Mouse (Mus musculus): ENCODE results near the gene Tbc1d13. TPM values are rescaled to one million over a fixed set of nuclear protein-coding genes. Genes with fewer than 3 reads are reported as not detected.
"Not testable (repeated sequence)": the region's sequence is repeated elsewhere in the genome, so short reads cannot be mapped to it uniquely, and the experiment has no call there.

The Tbc1d13 gene
- polyA plus RNA-seq, 1 experiment from 2014 or later: 7.8 TPM

DNA sequence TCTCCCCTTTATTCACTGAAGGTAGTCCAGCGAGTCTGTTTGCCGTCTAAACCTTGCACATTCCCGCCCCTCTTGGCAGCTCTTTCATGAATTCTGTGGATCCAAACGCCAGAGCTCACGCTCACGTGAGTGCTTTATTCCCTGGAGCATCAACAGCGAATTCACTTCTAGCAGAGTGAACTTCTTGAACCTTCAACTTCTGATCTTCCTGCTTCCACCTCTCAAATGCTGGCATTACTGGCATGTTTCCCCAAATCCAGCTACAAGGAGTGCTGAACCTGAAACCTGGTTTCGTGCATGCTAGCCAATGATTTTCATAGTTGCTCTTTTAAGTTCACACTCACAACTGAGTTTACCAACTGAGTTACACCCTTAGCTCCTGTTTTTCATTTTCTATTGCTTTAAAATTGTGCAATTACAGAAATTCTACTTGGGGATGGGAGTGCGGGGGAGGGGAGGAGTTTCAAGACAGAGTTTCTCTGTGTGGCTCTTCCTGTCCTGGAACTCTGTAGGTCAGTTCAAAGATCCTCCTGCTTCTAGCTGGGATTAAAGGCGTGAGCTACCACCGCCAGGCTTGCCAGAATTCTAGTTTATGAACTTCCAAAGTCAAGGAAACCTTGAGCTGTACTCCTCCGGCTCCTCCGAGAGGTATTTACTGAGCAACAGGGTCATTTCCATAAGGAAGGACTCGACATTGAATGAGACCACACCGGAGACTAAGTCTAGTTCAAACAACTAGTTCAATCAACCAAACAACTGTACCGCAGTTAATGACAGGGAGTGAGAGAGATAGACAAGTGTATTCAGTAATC is 539 bp upstream of the Tbc1d13 start:
- peak overlapping the region; percentile 85 for H3K27ac ChIP-seq
- H3K4me2 ChIP-seq (replicated peaks): peak overlapping the region; percentile 80
- H3K4me1 ChIP-seq (replicated peaks): peaks cover 25% of the 10 kb centered on the region
- no peaks in the 10 kb centered on the region for H3K27me3 ChIP-seq (replicated peaks)
- peak; percentile 72 for ATAC-seq
- no peaks in the 10 kb centered on the region for H3K9me3 ChIP-seq
- peak overlapping the region; percentile 84 for H3K4me3 ChIP-seq (replicated peaks)
- H3K36me3 ChIP-seq: peaks cover 9% of the 10 kb centered on the region
- peak overlapping the region; percentile 84 for H3K9ac ChIP-seq
- WGBS: 11% methylated on average over 16 of the region's 16 CpGs

GRCm38 (mm10) chr2:30134378-30134711 is 799 bp downstream of the Tbc1d13 start:
- Histone ChIP-seq H3K4me2 (replicated peaks) (peak overlapping the region; percentile 80), H3K4me1 (replicated peaks) (peaks cover 25% of the 10 kb centered on the region), H3K9me3 (no peaks in the 10 kb centered on the region), H3K36me3 (peaks cover 12% of the 10 kb centered on the region), H3K27ac (peak overlapping the region; percentile 85), H3K4me3 (replicated peaks) (peak overlapping the region; percentile 84), H3K9ac (peak overlapping the region; percentile 84), H3K27me3 (replicated peaks) (no peaks in the 10 kb centered on the region)
- peak; percentile 1; the same call in 1 of the 2 replicates for ATAC-seq
- WGBS: 17% methylated on average over 6 of the region's 6 CpGs

GRCm38 (mm10) chr2:30134928-30135620 is 1.5 kb downstream of the Tbc1d13 start:
- 52% methylated on average over 10 of the region's 10 CpGs for WGBS
- H3K9ac ChIP-seq: peak overlapping the region; percentile 84; the same call in 1 of the 2 replicates
- H3K27ac ChIP-seq: peak overlapping the region; percentile 85
- no peaks in the 10 kb centered on the region for H3K9me3 ChIP-seq
- no peak for ATAC-seq
- H3K36me3 ChIP-seq: peaks cover 12% of the 10 kb centered on the region
- no peaks in the 10 kb centered on the region for H3K27me3 ChIP-seq (replicated peaks)
- peak overlapping the region; percentile 80 for H3K4me2 ChIP-seq (replicated peaks)
- H3K4me3 ChIP-seq (replicated peaks): peak overlapping the region; percentile 84
- peaks cover 25% of the 10 kb centered on the region for H3K4me1 ChIP-seq (replicated peaks)

GRCm38 (mm10) chr2:30136458-30136857 is 2.9 kb downstream of the Tbc1d13 start:
- Histone ChIP-seq H3K4me2 (replicated peaks) (0 out of 2 replicates have a peak overlapping the region, but pooled peaks have one; percentile 11), H3K9me3 (no peaks in the 10 kb centered on the region), H3K27me3 (replicated peaks) (no peaks in the 10 kb centered on the region), H3K4me1 (replicated peaks) (peaks cover 25% of the 10 kb centered on the region), H3K36me3 (peaks cover 23% of the 10 kb centered on the region), H3K9ac (no peak overlapping the region), H3K27ac (no peak overlapping the region), H3K4me3 (replicated peaks) (no peak overlapping the region)
- ATAC-seq: no peak
- WGBS: 76% methylated on average over 10 of the region's 10 CpGs

- not testable (repeated sequence) for H3K27ac ChIP-seq; H3K27me3 ChIP-seq (replicated peaks); H3K4me2 ChIP-seq (replicated peaks); H3K9ac ChIP-seq; H3K9me3 ChIP-seq; ATAC-seq; H3K4me3 ChIP-seq (replicated peaks)
- Histone ChIP-seq H3K36me3 (peaks cover 37% of the 10 kb centered on the region), H3K4me1 (replicated peaks) (peaks cover 11% of the 10 kb centered on the region)
- 85% methylated on average over 4 of the region's 4 CpGs for WGBS
Observed at GRCm38 (mm10) chr2:30140021-30140420, 6.5 kb downstream of the Tbc1d13 start.

- no peak for ATAC-seq
- no peak overlapping the region for H3K27ac ChIP-seq
- no peak overlapping the region for H3K4me2 ChIP-seq (replicated peaks)
- no peaks in the 10 kb centered on the region for H3K9me3 ChIP-seq
- no peak overlapping the region for H3K9ac ChIP-seq
- H3K36me3 ChIP-seq: peaks cover 46% of the 10 kb centered on the region
- H3K4me3 ChIP-seq (replicated peaks): no peak overlapping the region
- no peaks in the 10 kb centered on the region for H3K27me3 ChIP-seq (replicated peaks)
- WGBS: 98% methylated on average over 4 of the region's 4 CpGs
- H3K4me1 ChIP-seq (replicated peaks): no peaks in the 10 kb centered on the region
Observed at GRCm38 (mm10) chr2:30144436-30144835, 10.9 kb downstream of the Tbc1d13 start.

GRCm38 (mm10) chr2:30147466-30147865 is 13.9 kb downstream of the Tbc1d13 start:
- H3K4me1 ChIP-seq (replicated peaks): no peaks in the 10 kb centered on the region
- no peak overlapping the region for H3K4me3 ChIP-seq (replicated peaks)
- H3K9me3 ChIP-seq: no peaks in the 10 kb centered on the region
- no peak overlapping the region for H3K27ac ChIP-seq
- ATAC-seq: no peak
- no peak overlapping the region for H3K4me2 ChIP-seq (replicated peaks)
- WGBS: 90% methylated on average over 4 of the region's 4 CpGs
- H3K27me3 ChIP-seq (replicated peaks): no peaks in the 10 kb centered on the region
- H3K36me3 ChIP-seq: peaks cover 42% of the 10 kb centered on the region
- no peak overlapping the region for H3K9ac ChIP-seq

DNA sequence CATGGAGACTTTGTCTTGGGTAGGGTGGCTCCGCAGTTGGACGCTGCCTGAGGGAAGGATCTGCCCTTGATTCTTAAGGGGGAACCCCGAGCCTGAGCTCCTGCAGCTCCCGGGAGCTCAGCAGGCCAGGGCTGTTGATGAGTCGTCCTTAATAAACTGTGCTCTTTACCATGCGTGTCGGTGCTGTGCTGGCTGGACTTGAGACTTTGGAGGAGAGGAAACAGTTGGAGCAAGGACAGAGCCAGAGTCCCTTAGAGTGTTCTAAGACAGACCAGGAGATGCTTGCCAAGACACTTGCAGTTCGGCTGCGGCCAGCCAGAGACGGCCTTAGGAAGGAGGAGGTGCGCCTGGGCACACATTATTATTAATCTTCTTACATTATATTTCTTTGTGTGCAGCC is 18.3 kb downstream of the Tbc1d13 start:
- Histone ChIP-seq H3K27me3 (replicated peaks) (no peaks in the 10 kb centered on the region), H3K27ac (no peak overlapping the region), H3K4me2 (replicated peaks) (no peak overlapping the region), H3K9me3 (no peaks in the 10 kb centered on the region), H3K36me3 (peaks cover 27% of the 10 kb centered on the region; the same call in 1 of the 2 replicates), H3K4me1 (replicated peaks) (no peaks in the 10 kb centered on the region), H3K9ac (no peak overlapping the region), H3K4me3 (replicated peaks) (no peak overlapping the region)
- WGBS: 78% methylated on average over 11 of the region's 11 CpGs
- ATAC-seq: no peak

DNA sequence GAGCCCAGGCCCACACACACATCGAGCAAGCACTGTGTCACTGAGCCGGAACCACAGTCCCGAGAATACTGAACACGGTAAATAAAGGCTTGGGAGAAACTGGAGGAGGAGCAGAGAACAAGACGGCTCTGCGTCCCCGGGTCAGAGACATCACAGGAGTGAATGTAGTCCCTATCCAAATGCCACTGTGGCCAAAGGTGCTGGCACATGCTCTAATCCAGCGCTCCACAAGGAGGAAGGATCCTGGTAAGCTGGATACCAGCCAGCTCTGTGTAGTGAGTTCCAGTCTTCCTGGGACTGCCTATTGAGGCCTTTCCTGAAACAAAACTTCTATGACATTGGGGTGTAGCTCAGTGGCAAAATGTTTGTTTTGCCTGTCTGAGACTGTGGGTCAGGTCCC is 19.1 kb downstream of the Tbc1d13 start:
- Histone ChIP-seq H3K4me1 (replicated peaks) (no peaks in the 10 kb centered on the region), H3K27ac (no peak overlapping the region), H3K27me3 (replicated peaks) (no peaks in the 10 kb centered on the region), H3K4me2 (replicated peaks) (no peak overlapping the region), H3K9me3 (no peaks in the 10 kb centered on the region), H3K36me3 (peaks cover 20% of the 10 kb centered on the region; the same call in 1 of the 2 replicates), H3K9ac (no peak overlapping the region), H3K4me3 (replicated peaks) (no peak overlapping the region)
- ATAC-seq: no peak
- WGBS: 76% methylated on average over 8 of the region's 8 CpGs

DNA sequence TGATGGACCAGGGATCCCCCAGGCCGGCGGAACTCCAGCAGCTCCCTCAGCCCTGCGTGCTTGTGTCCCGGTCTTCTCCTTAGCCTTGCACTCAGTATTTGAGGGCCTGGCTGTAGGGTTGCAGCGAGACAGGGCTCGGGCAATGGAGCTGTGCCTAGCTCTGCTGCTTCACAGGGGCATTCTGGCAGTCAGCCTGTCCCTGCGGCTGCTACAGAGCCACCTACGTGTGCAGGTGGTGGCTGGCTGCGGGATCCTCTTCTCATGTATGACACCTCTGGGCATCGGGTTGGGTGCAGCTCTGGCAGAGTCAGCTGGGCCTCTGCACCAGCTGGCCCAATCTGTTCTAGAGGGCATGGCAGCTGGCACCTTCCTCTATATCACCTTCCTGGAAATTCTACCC is 26.3 kb downstream of the Tbc1d13 start:
- not testable (repeated sequence) for H3K27me3 ChIP-seq (replicated peaks); H3K9ac ChIP-seq; ATAC-seq; H3K4me1 ChIP-seq (replicated peaks); H3K36me3 ChIP-seq; H3K4me2 ChIP-seq (replicated peaks); H3K9me3 ChIP-seq; H3K27ac ChIP-seq; H3K4me3 ChIP-seq (replicated peaks)
- 89% methylated on average over 9 of the region's 10 CpGs for WGBS

- Histone ChIP-seq H3K9me3 (no peaks in the 10 kb centered on the region), H3K4me3 (replicated peaks) (no peak overlapping the region), H3K4me1 (replicated peaks) (no peaks in the 10 kb centered on the region), H3K36me3 (no peaks in the 10 kb centered on the region), H3K27me3 (replicated peaks) (no peaks in the 10 kb centered on the region), H3K4me2 (replicated peaks) (no peak overlapping the region), H3K9ac (no peak overlapping the region), H3K27ac (no peak overlapping the region)
- no peak for ATAC-seq
Observed at GRCm38 (mm10) chr2:30161809-30162208, 28.3 kb downstream of the Tbc1d13 start.

DNA sequence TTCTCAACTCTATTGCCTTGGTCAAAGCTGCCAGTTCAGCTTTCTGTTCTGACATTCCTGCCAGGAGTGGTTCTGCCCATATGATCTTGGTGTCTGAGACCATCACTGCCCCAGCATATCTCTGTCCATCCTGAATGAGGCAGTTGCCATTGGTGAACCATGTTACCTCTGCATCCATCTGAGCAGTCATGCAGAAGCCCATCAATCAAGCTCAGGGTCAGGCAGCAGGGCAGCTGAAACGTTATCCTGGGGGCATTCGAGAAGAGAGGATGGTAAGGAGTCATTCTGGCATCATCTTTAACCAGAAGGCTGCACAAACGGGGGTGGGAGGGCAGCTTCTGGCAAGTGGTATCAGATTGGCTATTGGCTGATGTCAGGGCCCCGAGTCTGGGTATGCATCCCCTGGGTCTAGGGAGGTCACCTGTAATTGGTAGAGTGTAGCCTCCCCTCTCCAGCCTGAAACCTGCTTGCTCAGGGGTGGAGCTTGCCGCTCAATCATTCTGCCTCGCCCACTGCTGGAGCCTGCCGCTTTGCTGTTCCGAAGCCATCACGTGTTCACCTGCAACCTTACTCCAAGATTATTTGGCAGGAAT is 30.9 kb downstream of the Tbc1d13 start:
- Histone ChIP-seq H3K4me3 (replicated peaks) (no peak overlapping the region), H3K4me2 (replicated peaks) (no peak overlapping the region), H3K27ac (no peak overlapping the region), H3K9me3 (no peaks in the 10 kb centered on the region), H3K36me3 (no peaks in the 10 kb centered on the region), H3K9ac (no peak overlapping the region), H3K27me3 (replicated peaks) (no peaks in the 10 kb centered on the region), H3K4me1 (replicated peaks) (no peaks in the 10 kb centered on the region)
- no peak for ATAC-seq
- WGBS: 57% methylated on average over 9 of the region's 9 CpGs
